Mouse (Mus musculus): ENCODE measurements around the gene Spats1. TPM values are rescaled to one million over a fixed set of nuclear protein-coding genes. Genes with fewer than 3 reads are reported as not detected.
A peak's percentile ranks its signal among the peaks of the same experiment; 100 is the strongest.
"Not testable (repeated sequence)": the region's sequence is repeated elsewhere in the genome, so short reads cannot be mapped to it uniquely, and the experiment has no call there.

The Spats1 gene
- polyA plus RNA-seq, 1 experiment from 2014 or later = 0.27 TPM

- Histone ChIP-seq H3K27me3 (replicated peaks; ENCODE audit: control insufficient read depth, insufficient read depth, low read length) (no peaks in the 10 kb centered on the region), H3K9ac (ENCODE audit: low read depth, low read length) (peak within 1 kb of the TSS; percentile 94), H3K4me1 (ENCODE audit: control insufficient read depth, insufficient read depth, low read length) (peaks cover 13% of the 10 kb centered on the region), H3K36me3 (ENCODE audit: control insufficient read depth, insufficient read depth, low read length) (no peaks in the 10 kb centered on the region), H3K27ac (ENCODE audit: low read length) (peak within 1 kb of the TSS; percentile 98), H3K4me2 (ENCODE audit: low read depth, low read length) (peak within 1 kb of the TSS; percentile 92), H3K4me3 (ENCODE audit: low read length) (peak within 1 kb of the TSS; percentile 76), H3K9me3 (ENCODE audit: control insufficient read depth, low read length) (no peaks in the 10 kb centered on the region)
- peak; percentile 97 for ATAC-seq
- WGBS = under 1% methylated on average over 73 of the region's 73 CpGs
Measured at GRCm38 (mm10) chr17:45433419-45434261, 41.6 kb downstream of the Spats1 start, which contains the start of gene Cdc5l. Gene Cdc5l, minus strand, starts transcription at chr17:45433737.

GRCm38 (mm10) chr17:45432706-45433398 is 42.4 kb downstream of the Spats1 start:
- under 1% methylated on average over 62 of the region's 62 CpGs for WGBS
- H3K4me2 ChIP-seq (ENCODE audit: low read depth, low read length) = peak overlapping the region; percentile 92
- H3K4me3 ChIP-seq (ENCODE audit: low read length) = peak overlapping the region; percentile 76
- H3K4me1 ChIP-seq (ENCODE audit: control insufficient read depth, insufficient read depth, low read length) = peaks cover 13% of the 10 kb centered on the region
- peak overlapping the region; percentile 94 for H3K9ac ChIP-seq (ENCODE audit: low read depth, low read length)
- ATAC-seq = peak; percentile 78
- peak overlapping the region; percentile 98 for H3K27ac ChIP-seq (ENCODE audit: low read length)
- no peaks in the 10 kb centered on the region for H3K27me3 ChIP-seq (replicated peaks; ENCODE audit: control insufficient read depth, insufficient read depth, low read length)
- H3K9me3 ChIP-seq (ENCODE audit: control insufficient read depth, low read length) = no peaks in the 10 kb centered on the region
- no peaks in the 10 kb centered on the region for H3K36me3 ChIP-seq (ENCODE audit: control insufficient read depth, insufficient read depth, low read length)

GRCm38 (mm10) chr17:45432007-45432406 is 43.2 kb downstream of the Spats1 start:
- Histone ChIP-seq H3K9me3 (ENCODE audit: control insufficient read depth, low read length) (no peaks in the 10 kb centered on the region), H3K4me2 (ENCODE audit: low read depth, low read length) (peak overlapping the region; percentile 92), H3K4me3 (ENCODE audit: low read length) (peak overlapping the region; percentile 76), H3K4me1 (ENCODE audit: control insufficient read depth, insufficient read depth, low read length) (peaks cover 13% of the 10 kb centered on the region), H3K9ac (ENCODE audit: low read depth, low read length) (peak overlapping the region; percentile 94), H3K27ac (ENCODE audit: low read length) (no peak overlapping the region), H3K36me3 (ENCODE audit: control insufficient read depth, insufficient read depth, low read length) (no peaks in the 10 kb centered on the region), H3K27me3 (replicated peaks; ENCODE audit: control insufficient read depth, insufficient read depth, low read length) (no peaks in the 10 kb centered on the region)
- 61% methylated on average over 3 of the region's 3 CpGs for WGBS
- ATAC-seq = no peak

GRCm38 (mm10) chr17:45417387-45417786 is 57.8 kb downstream of the Spats1 start:
- H3K4me2 ChIP-seq (ENCODE audit: low read depth, low read length) = no peak overlapping the region
- no peaks in the 10 kb centered on the region for H3K9me3 ChIP-seq (ENCODE audit: control insufficient read depth, low read length)
- H3K27me3 ChIP-seq (replicated peaks; ENCODE audit: control insufficient read depth, insufficient read depth, low read length) = no peaks in the 10 kb centered on the region
- H3K27ac ChIP-seq (ENCODE audit: low read length) = no peak overlapping the region
- H3K4me3 ChIP-seq (ENCODE audit: low read length) = no peak overlapping the region
- H3K4me1 ChIP-seq (ENCODE audit: control insufficient read depth, insufficient read depth, low read length) = no peaks in the 10 kb centered on the region
- H3K36me3 ChIP-seq (ENCODE audit: control insufficient read depth, insufficient read depth, low read length) = peaks cover 6% of the 10 kb centered on the region; the same call in 1 of the 2 replicates
- no peak for ATAC-seq
- 84% methylated on average over 2 of the region's 2 CpGs for WGBS
- no peak overlapping the region for H3K9ac ChIP-seq (ENCODE audit: low read depth, low read length)

- H3K27ac ChIP-seq (ENCODE audit: low read length); H3K36me3 ChIP-seq (ENCODE audit: control insufficient read depth, insufficient read depth, low read length): not testable (repeated sequence)
Measured at GRCm38 (mm10) chr17:45411617-45412016, 63.6 kb downstream of the Spats1 start.

GRCm38 (mm10) chr17:45408719-45409118 is 66.5 kb downstream of the Spats1 start:
- no peaks in the 10 kb centered on the region for H3K4me1 ChIP-seq (ENCODE audit: control insufficient read depth, insufficient read depth, low read length)
- H3K27ac ChIP-seq (ENCODE audit: low read length) = no peak overlapping the region
- no peak for ATAC-seq
- no peaks in the 10 kb centered on the region for H3K9me3 ChIP-seq (ENCODE audit: control insufficient read depth, low read length)
- H3K36me3 ChIP-seq (ENCODE audit: control insufficient read depth, insufficient read depth, low read length) = peaks cover 8% of the 10 kb centered on the region
- H3K4me3 ChIP-seq (ENCODE audit: low read length) = no peak overlapping the region
- H3K27me3 ChIP-seq (replicated peaks; ENCODE audit: control insufficient read depth, insufficient read depth, low read length) = no peaks in the 10 kb centered on the region
- H3K4me2 ChIP-seq (ENCODE audit: low read depth, low read length) = no peak overlapping the region
- 84% methylated on average over 2 of the region's 2 CpGs for WGBS
- H3K9ac ChIP-seq (ENCODE audit: low read depth, low read length) = no peak overlapping the region

More at GRCm38 (mm10) chr17:45411617-45412016, 63.6 kb downstream of the Spats1 start:
- not testable (repeated sequence) for H3K4me2 ChIP-seq (ENCODE audit: low read depth, low read length); H3K4me1 ChIP-seq (ENCODE audit: control insufficient read depth, insufficient read depth, low read length); H3K4me3 ChIP-seq (ENCODE audit: low read length); H3K9me3 ChIP-seq (ENCODE audit: control insufficient read depth, low read length); H3K9ac ChIP-seq (ENCODE audit: low read depth, low read length); H3K27me3 ChIP-seq (replicated peaks; ENCODE audit: control insufficient read depth, insufficient read depth, low read length)
- peak; percentile 70 for ATAC-seq
- WGBS = 57% methylated on average over 2 of the region's 2 CpGs

GRCm38 (mm10) chr17:45406281-45406680 is 68.9 kb downstream of the Spats1 start:
- H3K27me3 ChIP-seq (replicated peaks; ENCODE audit: control insufficient read depth, insufficient read depth, low read length) = no peaks in the 10 kb centered on the region
- H3K9ac ChIP-seq (ENCODE audit: low read depth, low read length) = no peak overlapping the region
- H3K9me3 ChIP-seq (ENCODE audit: control insufficient read depth, low read length) = no peaks in the 10 kb centered on the region
- no peak overlapping the region for H3K4me2 ChIP-seq (ENCODE audit: low read depth, low read length)
- no peak overlapping the region for H3K27ac ChIP-seq (ENCODE audit: low read length)
- no peak overlapping the region for H3K4me3 ChIP-seq (ENCODE audit: low read length)
- no peak for ATAC-seq
- peaks cover 9% of the 10 kb centered on the region for H3K36me3 ChIP-seq (ENCODE audit: control insufficient read depth, insufficient read depth, low read length)
- H3K4me1 ChIP-seq (ENCODE audit: control insufficient read depth, insufficient read depth, low read length) = 0 out of 2 replicates have a peak, but pooled peaks cover 2% of the 10 kb centered on the region
- 95% methylated on average over 10 of the region's 10 CpGs for WGBS

GRCm38 (mm10) chr17:45403207-45403606 is 72.0 kb downstream of the Spats1 start:
- WGBS = 5% methylated on average over 3 of the region's 3 CpGs
- Histone ChIP-seq H3K4me3 (ENCODE audit: low read length) (no peak overlapping the region), H3K36me3 (ENCODE audit: control insufficient read depth, insufficient read depth, low read length) (peaks cover 9% of the 10 kb centered on the region), H3K27me3 (replicated peaks; ENCODE audit: control insufficient read depth, insufficient read depth, low read length) (no peaks in the 10 kb centered on the region), H3K9ac (ENCODE audit: low read depth, low read length) (no peak overlapping the region), H3K27ac (ENCODE audit: low read length) (no peak overlapping the region), H3K4me1 (ENCODE audit: control insufficient read depth, insufficient read depth, low read length) (0 out of 2 replicates have a peak, but pooled peaks cover 2% of the 10 kb centered on the region), H3K9me3 (ENCODE audit: control insufficient read depth, low read length) (no peaks in the 10 kb centered on the region), H3K4me2 (ENCODE audit: low read depth, low read length) (no peak overlapping the region)
- ATAC-seq = peak; percentile 33; the same call in 1 of the 2 replicates

GRCm38 (mm10) chr17:45402601-45403000 is 72.6 kb downstream of the Spats1 start:
- ATAC-seq = no peak
- Histone ChIP-seq H3K27ac (ENCODE audit: low read length) (no peak overlapping the region), H3K27me3 (replicated peaks; ENCODE audit: control insufficient read depth, insufficient read depth, low read length) (no peaks in the 10 kb centered on the region), H3K9me3 (ENCODE audit: control insufficient read depth, low read length) (no peaks in the 10 kb centered on the region), H3K36me3 (ENCODE audit: control insufficient read depth, insufficient read depth, low read length) (peaks cover 9% of the 10 kb centered on the region), H3K4me3 (ENCODE audit: low read length) (no peak overlapping the region), H3K4me1 (ENCODE audit: control insufficient read depth, insufficient read depth, low read length) (0 out of 2 replicates have a peak, but pooled peaks cover 2% of the 10 kb centered on the region), H3K4me2 (ENCODE audit: low read depth, low read length) (no peak overlapping the region), H3K9ac (ENCODE audit: low read depth, low read length) (no peak overlapping the region)
- whole genome bisulfite sequencing = 54% methylated on average over 3 of the region's 3 CpGs
